Mouse (Mus musculus): ENCODE results near the gene Wdr25. TPM values are rescaled to one million over a fixed set of nuclear protein-coding genes. Genes with fewer than 3 reads are reported as not detected.

The Wdr25 gene
- polyA plus RNA-seq, 1 experiment = 6.4 TPM

GRCm38 (mm10) chr12:108979977-108980376 lies 86.5 kb downstream of the Wdr25 start:
- Histone ChIP-seq H3K27ac (ENCODE audit: insufficient read depth, low read length) (no peak overlapping the region), H3K27me3 (ENCODE audit: control insufficient read depth, insufficient read depth, low read length) (no peaks in the 10 kb centered on the region), H3K4me1 (ENCODE audit: control insufficient read depth, insufficient read depth, insufficient read length) (peaks cover 6% of the 10 kb centered on the region; the same call in 1 of the 2 replicates), H3K36me3 (ENCODE audit: control insufficient read depth, insufficient read depth, low read length) (no peaks in the 10 kb centered on the region), H3K4me3 (ENCODE audit: extremely low read depth, insufficient read depth, insufficient read length) (no peak overlapping the region)
- WGBS = 73% methylated on average over 10 of the region's 10 CpGs
- TF ChIP-seq POLR2A (IDR thresholded peaks at IDR 0.05; ENCODE audit: low read depth, low read length) = no peak
- TF ChIP-seq CTCF (IDR thresholded peaks at IDR 0.05; ENCODE audit: extremely low read depth, insufficient read depth, insufficient read length, insufficient replicate concordance) = no peak
- DNase-seq (ENCODE audit: low read depth in 1 of 2, low spot score in 2 of 2) = no peak

GRCm38 (mm10) chr12:108981941-108982683 lies 88.7 kb downstream of the Wdr25 start:
- H3K27ac ChIP-seq (ENCODE audit: insufficient read depth, low read length) = no peak overlapping the region
- TF ChIP-seq CTCF (IDR thresholded peaks at IDR 0.05; ENCODE audit: extremely low read depth, insufficient read depth, insufficient read length, insufficient replicate concordance) (no peak), POLR2A (IDR thresholded peaks at IDR 0.05; ENCODE audit: low read depth, low read length) (no peak)
- H3K4me3 ChIP-seq (ENCODE audit: extremely low read depth, insufficient read depth, insufficient read length) = no peak overlapping the region
- WGBS = 89% methylated on average over 14 of the region's 14 CpGs
- peaks cover 6% of the 10 kb centered on the region; the same call in 1 of the 2 replicates for H3K4me1 ChIP-seq (ENCODE audit: control insufficient read depth, insufficient read depth, insufficient read length)
- no peaks in the 10 kb centered on the region for H3K36me3 ChIP-seq (ENCODE audit: control insufficient read depth, insufficient read depth, low read length)
- no peak for DNase-seq (ENCODE audit: low read depth in 1 of 2, low spot score in 2 of 2)
- H3K27me3 ChIP-seq (ENCODE audit: control insufficient read depth, insufficient read depth, low read length) = no peaks in the 10 kb centered on the region

GRCm38 (mm10) chr12:108982684-108982960 lies 89.2 kb downstream of the Wdr25 start:
- TF ChIP-seq POLR2A (IDR thresholded peaks at IDR 0.05; ENCODE audit: low read depth, low read length) (no peak), CTCF (IDR thresholded peaks at IDR 0.05; ENCODE audit: extremely low read depth, insufficient read depth, insufficient read length, insufficient replicate concordance) (no peak)
- WGBS = 86% methylated on average over 6 of the region's 6 CpGs
- no peak overlapping the region for H3K4me3 ChIP-seq (ENCODE audit: extremely low read depth, insufficient read depth, insufficient read length)
- no peak for DNase-seq (ENCODE audit: low read depth in 1 of 2, low spot score in 2 of 2)
- H3K27ac ChIP-seq (ENCODE audit: insufficient read depth, low read length) = no peak overlapping the region
- H3K27me3 ChIP-seq (ENCODE audit: control insufficient read depth, insufficient read depth, low read length) = no peaks in the 10 kb centered on the region
- H3K4me1 ChIP-seq (ENCODE audit: control insufficient read depth, insufficient read depth, insufficient read length) = peaks cover 6% of the 10 kb centered on the region; the same call in 1 of the 2 replicates
- no peaks in the 10 kb centered on the region for H3K36me3 ChIP-seq (ENCODE audit: control insufficient read depth, insufficient read depth, low read length)

GRCm38 (mm10) chr12:108983496-108983895 lies 90.1 kb downstream of the Wdr25 start:
- 16% methylated on average over 6 of the region's 6 CpGs for WGBS
- H3K27ac ChIP-seq (ENCODE audit: insufficient read depth, low read length) = no peak overlapping the region
- no peak for TF ChIP-seq POLR2A (IDR thresholded peaks at IDR 0.05; ENCODE audit: low read depth, low read length)
- no peaks in the 10 kb centered on the region for H3K27me3 ChIP-seq (ENCODE audit: control insufficient read depth, insufficient read depth, low read length)
- DNase-seq (ENCODE audit: low read depth in 1 of 2, low spot score in 2 of 2) = no peak
- no peak overlapping the region for H3K4me3 ChIP-seq (ENCODE audit: extremely low read depth, insufficient read depth, insufficient read length)
- H3K36me3 ChIP-seq (ENCODE audit: control insufficient read depth, insufficient read depth, low read length) = no peaks in the 10 kb centered on the region
- H3K4me1 ChIP-seq (ENCODE audit: control insufficient read depth, insufficient read depth, insufficient read length) = peaks cover 6% of the 10 kb centered on the region; the same call in 1 of the 2 replicates

- TF ChIP-seq POLR2A (IDR thresholded peaks at IDR 0.05; ENCODE audit: low read depth, low read length) = no peak
- no peak for TF ChIP-seq CTCF (IDR thresholded peaks at IDR 0.05; ENCODE audit: extremely low read depth, insufficient read depth, insufficient read length, insufficient replicate concordance)
- no peak overlapping the region for H3K4me3 ChIP-seq (ENCODE audit: extremely low read depth, insufficient read depth, insufficient read length)
- WGBS = 94% methylated on average over 8 of the region's 8 CpGs
Measured at GRCm38 (mm10) chr12:108984471-108984870, 91.0 kb downstream of the Wdr25 start.

GRCm38 (mm10) chr12:108985025-108985424 lies 91.6 kb downstream of the Wdr25 start:
- Histone ChIP-seq H3K4me3 (ENCODE audit: extremely low read depth, insufficient read depth, insufficient read length) (no peak overlapping the region), H3K27ac (ENCODE audit: insufficient read depth, low read length) (no peak overlapping the region), H3K4me1 (ENCODE audit: control insufficient read depth, insufficient read depth, insufficient read length) (peaks cover 6% of the 10 kb centered on the region; the same call in 1 of the 2 replicates), H3K36me3 (ENCODE audit: control insufficient read depth, insufficient read depth, low read length) (no peaks in the 10 kb centered on the region), H3K27me3 (ENCODE audit: control insufficient read depth, insufficient read depth, low read length) (no peaks in the 10 kb centered on the region)
- no peak for DNase-seq (ENCODE audit: low read depth in 1 of 2, low spot score in 2 of 2)
- WGBS = 88% methylated on average over 6 of the region's 6 CpGs
- no peak for TF ChIP-seq CTCF (IDR thresholded peaks at IDR 0.05; ENCODE audit: extremely low read depth, insufficient read depth, insufficient read length, insufficient replicate concordance)
- TF ChIP-seq POLR2A (IDR thresholded peaks at IDR 0.05; ENCODE audit: low read depth, low read length) = no peak

More at GRCm38 (mm10) chr12:108984471-108984870, 91.0 kb downstream of the Wdr25 start:
- H3K4me1 ChIP-seq (ENCODE audit: control insufficient read depth, insufficient read depth, insufficient read length) = peaks cover 6% of the 10 kb centered on the region; the same call in 1 of the 2 replicates
- H3K27ac ChIP-seq (ENCODE audit: insufficient read depth, low read length) = no peak overlapping the region
- no peaks in the 10 kb centered on the region for H3K36me3 ChIP-seq (ENCODE audit: control insufficient read depth, insufficient read depth, low read length)
- no peaks in the 10 kb centered on the region for H3K27me3 ChIP-seq (ENCODE audit: control insufficient read depth, insufficient read depth, low read length)
- no peak for DNase-seq (ENCODE audit: low read depth in 1 of 2, low spot score in 2 of 2)

GRCm38 (mm10) chr12:108987448-108987847 lies 94.0 kb downstream of the Wdr25 start:
- DNase-seq (ENCODE audit: low read depth in 1 of 2, low spot score in 2 of 2) = no peak
- no peaks in the 10 kb centered on the region for H3K36me3 ChIP-seq (ENCODE audit: control insufficient read depth, insufficient read depth, low read length)
- H3K27me3 ChIP-seq (ENCODE audit: control insufficient read depth, insufficient read depth, low read length) = no peaks in the 10 kb centered on the region
- WGBS = 94% methylated on average over 9 of the region's 9 CpGs
- H3K27ac ChIP-seq (ENCODE audit: insufficient read depth, low read length) = no peak overlapping the region
- TF ChIP-seq POLR2A (IDR thresholded peaks at IDR 0.05; ENCODE audit: low read depth, low read length) = no peak
- no peak for TF ChIP-seq CTCF (IDR thresholded peaks at IDR 0.05; ENCODE audit: extremely low read depth, insufficient read depth, insufficient read length, insufficient replicate concordance)
- H3K4me1 ChIP-seq (ENCODE audit: control insufficient read depth, insufficient read depth, insufficient read length) = peaks cover 6% of the 10 kb centered on the region; the same call in 1 of the 2 replicates
- H3K4me3 ChIP-seq (ENCODE audit: extremely low read depth, insufficient read depth, insufficient read length) = no peak overlapping the region
